Mouse (Mus musculus) large intestine, adult 2 months (tissue): Measurements from ENCODE around the gene Med10. TPM values are rescaled to one million over a fixed set of nuclear protein-coding genes. Genes with fewer than 3 reads are reported as not detected.

ENCODE experiments used
- DNase-seq: peaks from one replicate; pipeline ENCODE4 v3.0.0-alpha.2; 2012; ENCODE audit warnings: low read depth, low spot score
- WGBS: fragments of 180-500 bp; shearing (Covaris S2); methylation state at CpG from one replicate; pipeline ENCODE4 v1.1.7; 2018; 5-methylcytosine and 5-hydroxymethylcytosine counted together
- polyA plus RNA-seq: library from polyadenylated mRNA; depleted of rRNA; stranded (reverse); fragments of >200 nt; gene quantifications from 2 replicates; pipeline ENCODE4 v1.2.3, GENCODE M21; 2012; rRNA removed

Med10 gene
- polyA plus RNA-seq, 1 experiment: 33.0 TPM

DNA sequence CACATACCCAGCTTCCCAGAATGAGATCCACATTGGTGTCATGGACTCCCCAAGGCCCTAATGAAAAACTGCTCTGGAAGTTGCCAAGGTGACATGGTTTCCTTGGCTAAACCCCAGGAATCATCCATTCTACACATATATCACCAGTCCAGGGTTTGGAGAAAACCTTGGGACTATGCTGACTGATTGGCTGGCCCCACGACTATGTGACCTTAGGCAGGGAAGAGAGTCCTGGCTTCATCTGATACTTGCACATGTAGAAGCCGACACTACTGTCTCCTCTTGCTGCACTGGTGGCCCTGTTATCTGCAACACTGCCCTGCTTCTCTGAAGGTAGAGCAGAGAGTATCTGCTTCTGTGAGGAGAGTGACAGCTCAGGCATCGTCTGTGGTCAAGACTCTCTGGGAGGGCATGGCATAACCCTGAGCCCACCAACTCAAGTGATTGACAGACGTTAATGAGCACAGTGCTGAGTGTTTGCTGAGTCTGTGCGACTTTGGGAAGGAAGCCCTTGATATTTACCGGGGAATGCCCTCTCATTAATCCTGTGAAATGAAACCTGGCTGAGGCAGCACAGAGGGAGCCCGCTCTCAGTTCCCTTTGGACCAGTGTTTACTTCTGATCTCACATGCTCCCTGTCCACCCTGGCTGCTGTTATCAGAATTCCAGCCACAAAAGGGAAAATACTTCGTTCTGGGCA is 23.4 kb downstream of the Med10 start:
- 44% methylated on average over 8 of the region's 8 CpGs for WGBS
- no peak for DNase-seq

GRCm38 (mm10) chr13:69830606-69831005 is 28.4 kb downstream of the Med10 start:
- 85% methylated on average over 8 of the region's 8 CpGs for WGBS
- DNase-seq: no peak

DNA sequence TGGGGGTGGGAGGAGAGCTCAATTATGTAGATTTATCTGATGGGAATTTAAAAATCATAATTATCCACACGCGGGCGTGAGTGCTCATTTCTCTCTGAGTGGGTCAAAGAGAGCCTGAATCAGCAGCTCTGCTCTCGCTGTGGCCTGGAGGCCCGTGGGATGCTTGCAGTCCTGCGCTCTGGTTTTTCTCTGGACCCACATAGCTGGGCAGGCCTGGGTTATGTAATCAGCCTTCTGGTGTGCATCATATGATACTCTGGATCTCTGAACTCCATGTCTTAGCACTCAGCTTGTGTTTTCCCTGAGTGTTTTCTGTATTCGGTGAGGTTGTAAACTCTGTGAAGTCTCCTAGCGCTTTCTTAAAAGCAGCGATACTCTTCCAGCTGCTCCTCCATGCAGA is 30.4 kb downstream of the Med10 start:
- DNase-seq: no peak
- 89% methylated on average over 9 of the region's 9 CpGs for WGBS

GRCm38 (mm10) chr13:69833416-69833815 is 31.2 kb downstream of the Med10 start:
- 89% methylated on average over 11 of the region's 11 CpGs for WGBS
- no peak for DNase-seq

DNA sequence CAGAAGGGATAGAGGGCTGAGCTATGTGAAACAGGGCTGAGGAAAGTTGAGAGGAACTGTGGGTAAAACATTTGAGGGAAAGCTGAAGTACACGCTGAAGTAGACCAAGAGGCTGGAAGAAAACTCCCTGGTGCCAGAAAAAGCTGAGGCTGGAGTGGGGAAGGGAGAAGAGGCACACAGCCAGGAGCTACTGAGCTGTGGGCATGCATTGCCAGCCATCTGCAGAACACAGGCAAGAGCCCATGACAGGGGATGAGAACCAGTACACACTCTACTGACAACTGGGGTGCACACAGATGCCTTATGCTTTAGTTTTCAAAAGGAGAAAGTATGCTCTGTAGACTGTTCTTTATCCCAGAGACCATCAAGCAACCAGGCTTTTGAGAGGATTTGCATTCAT is 43.4 kb downstream of the Med10 start:
- WGBS: 64% methylated on average over 1 of the region's 1 CpGs
- no peak for DNase-seq

- DNase-seq: no peak
- 62% methylated on average over 1 of the region's 1 CpGs for WGBS
Measured at GRCm38 (mm10) chr13:69849579-69849978, 47.4 kb downstream of the Med10 start.

GRCm38 (mm10) chr13:69852313-69852712 is 50.1 kb downstream of the Med10 start:
- WGBS: 52% methylated on average over 5 of the region's 5 CpGs

DNA sequence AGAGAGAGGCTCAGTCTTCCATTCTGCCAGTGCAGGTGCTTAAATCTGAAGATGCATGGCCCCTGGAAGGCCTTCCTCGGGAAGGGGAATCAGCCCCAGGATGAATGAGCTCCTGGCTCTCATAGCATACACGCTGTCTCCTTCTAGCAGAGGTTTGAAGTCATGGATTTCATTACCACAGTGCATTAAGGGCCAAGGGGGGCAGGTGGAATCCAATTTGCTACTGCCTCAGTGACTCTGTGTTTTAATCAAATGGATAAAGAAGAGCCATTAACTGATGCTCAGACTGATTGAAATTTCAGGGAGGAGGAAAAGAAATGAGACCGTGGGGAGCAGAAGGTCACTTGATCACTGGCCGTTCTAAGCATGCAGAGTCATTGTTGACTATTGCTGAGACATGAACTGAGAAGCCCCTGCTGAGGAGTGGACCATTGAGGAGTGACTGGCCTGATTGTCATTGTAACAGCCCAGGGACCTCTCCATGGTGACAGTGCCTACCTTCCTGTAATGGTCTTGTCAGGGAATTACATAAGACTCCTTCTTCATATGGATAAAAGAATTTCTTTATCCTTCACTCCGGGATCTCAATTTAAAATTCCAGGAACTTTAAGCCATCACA is 51.3 kb downstream of the Med10 start:
- WGBS: 71% methylated on average over 5 of the region's 5 CpGs
- no peak for DNase-seq

More at GRCm38 (mm10) chr13:69852313-69852712, 50.1 kb downstream of the Med10 start:
- DNase-seq: no peak

DNA sequence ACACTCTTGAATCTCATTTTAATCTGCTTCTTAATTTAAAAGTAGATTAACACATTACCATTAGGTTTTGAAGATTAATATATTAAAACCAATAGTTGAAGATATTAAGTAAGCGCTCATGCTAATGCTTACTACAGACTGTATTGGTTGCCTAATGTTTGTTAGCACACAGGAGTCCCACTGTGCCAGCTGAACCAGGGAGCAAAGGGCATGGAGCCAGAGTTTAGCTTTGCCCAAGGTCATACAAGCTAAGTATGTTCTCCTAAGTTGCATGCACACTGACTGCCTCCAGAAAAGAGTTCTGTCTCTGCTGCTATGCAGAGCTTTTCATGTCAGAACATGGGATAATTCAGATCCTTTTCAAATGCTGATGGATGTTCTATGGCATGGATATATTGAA is 53.7 kb downstream of the Med10 start:
- DNase-seq: no peak
- 96% methylated on average over 1 of the region's 1 CpGs for WGBS

- 96% methylated on average over 4 of the region's 4 CpGs for WGBS
Measured at GRCm38 (mm10) chr13:69862276-69862675, 60.1 kb downstream of the Med10 start.

GRCm38 (mm10) chr13:69864911-69865310 is 62.7 kb downstream of the Med10 start:
- no peak for DNase-seq
- WGBS: 65% methylated on average over 8 of the region's 8 CpGs

More at GRCm38 (mm10) chr13:69862276-69862675, 60.1 kb downstream of the Med10 start:
- DNase-seq: no peak

Other genes with a start within 250 kb of the Med10 start
- 9.3 and 14.5 TPM in 2 replicates for gene Srd5a1, start 191.0 kb upstream of the Med10 start, polyA plus RNA-seq
- 0.43 and 0.45 TPM in 2 replicates for gene Ube2ql1, start 62.5 kb upstream of the Med10 start, polyA plus RNA-seq